Mouse (Mus musculus) kidney, postnatal 0 days (tissue): Measurements from ENCODE around the gene Sec23a. TPM values are rescaled to one million over a fixed set of nuclear protein-coding genes. Genes with fewer than 3 reads are reported as not detected.

ENCODE experiments used
- ATAC-seq: fragments of 200-750 bp; cut with Nextera tagmentation; replicated peaks from 2 replicates; pipeline ENCODE4 v1.8.0; 2017; ENCODE audit warnings: low read depth, moderate number of reproducible peaks, moderate TSS enrichment, moderate library complexity; ENCODE audit not compliant: low FRiP score
- DNase-seq: peaks from one replicate; pipeline ENCODE4 v3.0.0-alpha.2; 2016; ENCODE audit warnings: low spot score
- H3K27ac ChIP-seq: fragments of 300-500 bp; sonication (generic); 2 replicates; pipeline ENCODE4 v1.5.1; 2014; ENCODE audit warnings: mild to moderate bottlenecking
- H3K27me3 ChIP-seq: fragments of 300-500 bp; sonication (generic); 2 replicates; pipeline ENCODE4 v1.6.1; 2014; ENCODE audit warnings: low read length, mixed read lengths; ENCODE audit not compliant: insufficient read depth
- H3K36me3 ChIP-seq: fragments of 300-500 bp; sonication (generic); 2 replicates; pipeline ENCODE4 v1.6.1; 2014; ENCODE audit warnings: low read length, mixed read lengths; ENCODE audit not compliant: insufficient read depth
- H3K4me1 ChIP-seq: fragments of 300-500 bp; sonication (generic); replicated peaks from 2 replicates; pipeline ENCODE4 v1.6.1; 2014; ENCODE audit warnings: antibody characterized with exemption, low read length, mixed read lengths; ENCODE audit not compliant: insufficient read depth
- H3K4me2 ChIP-seq: fragments of 300-500 bp; sonication (generic); 2 replicates; pipeline ENCODE4 v1.6.1; 2014; ENCODE audit warnings: mild to moderate bottlenecking, low read length, moderate library complexity, mixed read lengths
- H3K4me3 ChIP-seq: fragments of 300-500 bp; sonication (generic); replicated peaks from 2 replicates; pipeline ENCODE4 v1.5.1; 2014; ENCODE audit warnings: low read depth, low read length
- H3K9ac ChIP-seq: fragments of 300-500 bp; sonication (generic); 2 replicates; pipeline ENCODE4 v1.6.1; 2014; ENCODE audit warnings: low read depth, low read length
- H3K9me3 ChIP-seq: fragments of 300-500 bp; sonication (generic); replicated peaks from 2 replicates; pipeline ENCODE4 v1.6.1; 2016; ENCODE audit warnings: low read length, inconsistent platforms, mixed read lengths
- CTCF ChIP-seq: IDR thresholded peaks from 2 replicates; pipeline ENCODE4 v1.5.1; 2016; ENCODE audit warnings: antibody characterized with exemption, low read depth, mild to moderate bottlenecking, moderate library complexity
- WGBS: fragments of 180-500 bp; shearing (Covaris S2); extraction: QIAGEN DNeasy Blood & Tissue Kit; methylation state at CpG from one replicate; pipeline ENCODE4 v1.1.7; 2014; 5-methylcytosine and 5-hydroxymethylcytosine counted together
- polyA plus RNA-seq: library from polyadenylated mRNA; unstranded; fragments of >200 nt; fragmentation: Nextera tagmentation; extraction: Ambion mirVana; gene quantifications from 2 replicates; pipeline ENCODE4 v1.2.1, GENCODE M21; 2015

Sec23a gene
- polyA plus RNA-seq, 1 experiment from 2014 or later, result 49.5 TPM

DNA sequence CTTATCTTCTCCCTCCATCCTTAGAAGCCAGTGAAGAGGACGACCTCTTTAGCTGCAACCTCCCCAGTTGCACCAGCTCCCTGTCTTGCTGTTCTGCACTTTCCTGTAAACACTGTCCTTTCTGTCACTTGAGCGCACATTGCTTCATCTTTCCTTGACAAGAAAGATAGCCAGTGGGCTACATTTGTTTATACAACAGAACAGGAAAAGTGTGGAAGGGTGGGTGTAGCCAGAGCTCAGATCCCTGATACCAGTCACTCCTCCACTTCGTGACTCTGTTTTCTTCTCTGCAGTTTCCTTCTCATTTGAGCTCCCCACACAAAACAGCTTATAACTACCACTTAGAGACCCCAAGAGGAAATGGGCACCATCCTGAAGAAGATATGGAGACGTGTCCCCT lies 77.2 kb downstream of the Sec23a start:
- no peak overlapping the region for H3K9ac ChIP-seq
- 17% methylated on average over 4 of the region's 4 CpGs for WGBS
- TF ChIP-seq CTCF, result no peak
- no peak for ATAC-seq
- H3K4me2 ChIP-seq, result no peak overlapping the region
- H3K4me1 ChIP-seq, result no peaks in the 10 kb centered on the region
- no peak overlapping the region for H3K4me3 ChIP-seq
- no peaks in the 10 kb centered on the region for H3K27me3 ChIP-seq
- H3K36me3 ChIP-seq, result no peaks in the 10 kb centered on the region
- peak; percentile 42 for DNase-seq
- H3K27ac ChIP-seq, result no peak overlapping the region
- no peaks in the 10 kb centered on the region for H3K9me3 ChIP-seq

DNA sequence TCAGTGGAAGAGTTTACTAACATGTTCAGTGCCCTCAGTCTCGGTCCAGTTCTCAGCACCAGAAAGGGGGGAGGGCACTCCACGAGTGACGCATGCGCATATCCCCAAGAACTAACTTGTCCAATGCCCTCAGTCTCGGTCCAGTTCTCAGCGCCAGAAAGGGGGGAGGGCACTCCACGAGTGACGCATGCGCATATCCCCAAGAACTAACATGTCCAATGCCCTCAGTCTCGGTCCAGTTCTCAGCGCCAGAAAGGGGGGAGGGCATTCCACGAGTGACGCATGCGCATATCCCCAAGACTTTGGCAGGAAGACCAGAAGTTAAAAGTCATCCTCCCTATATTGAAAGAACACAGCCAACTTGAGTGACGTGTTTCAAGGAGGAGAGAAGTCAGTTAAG lies 86.8 kb downstream of the Sec23a start:
- Histone ChIP-seq H3K4me2 (no peak overlapping the region), H3K9ac (no peak overlapping the region), H3K27ac (no peak overlapping the region), H3K27me3 (no peaks in the 10 kb centered on the region), H3K9me3 (no peaks in the 10 kb centered on the region), H3K4me1 (no peaks in the 10 kb centered on the region), H3K4me3 (no peak overlapping the region), H3K36me3 (no peaks in the 10 kb centered on the region)
- ATAC-seq (no peak), DNase-seq (no peak)
- WGBS, result 88% methylated on average over 15 of the region's 15 CpGs
- TF ChIP-seq CTCF, result no peak

DNA sequence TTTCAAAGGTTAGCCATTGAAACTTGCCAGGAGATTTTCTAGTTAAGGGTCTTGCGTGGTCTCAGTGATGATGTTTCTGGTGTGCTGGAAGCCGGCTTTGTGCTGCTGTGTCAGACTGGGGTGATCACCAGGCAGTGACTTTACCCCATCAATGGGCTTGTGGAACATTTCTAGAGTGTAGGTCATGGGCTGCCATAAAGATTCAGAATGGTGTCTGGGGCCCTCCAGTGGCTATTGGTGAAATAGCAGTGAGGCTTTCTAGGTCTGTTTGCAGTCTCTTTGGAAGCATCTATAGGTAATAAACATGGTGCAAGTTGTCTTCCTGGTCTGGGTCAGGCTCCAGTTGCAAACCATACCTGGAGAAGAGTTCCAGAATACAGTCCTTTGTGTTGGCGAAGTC lies 87.8 kb downstream of the Sec23a start:
- peak; percentile 17; the same call in 1 of the 2 replicates for ATAC-seq
- H3K9me3 ChIP-seq, result no peaks in the 10 kb centered on the region
- no peak overlapping the region for H3K4me3 ChIP-seq
- no peak overlapping the region for H3K9ac ChIP-seq
- WGBS, result 75% methylated on average over 3 of the region's 3 CpGs
- TF ChIP-seq CTCF, result peak; percentile 75
- no peaks in the 10 kb centered on the region for H3K36me3 ChIP-seq
- no peak overlapping the region for H3K27ac ChIP-seq
- peak; percentile 53 for DNase-seq
- H3K4me2 ChIP-seq, result no peak overlapping the region
- no peaks in the 10 kb centered on the region for H3K4me1 ChIP-seq
- no peaks in the 10 kb centered on the region for H3K27me3 ChIP-seq

DNA sequence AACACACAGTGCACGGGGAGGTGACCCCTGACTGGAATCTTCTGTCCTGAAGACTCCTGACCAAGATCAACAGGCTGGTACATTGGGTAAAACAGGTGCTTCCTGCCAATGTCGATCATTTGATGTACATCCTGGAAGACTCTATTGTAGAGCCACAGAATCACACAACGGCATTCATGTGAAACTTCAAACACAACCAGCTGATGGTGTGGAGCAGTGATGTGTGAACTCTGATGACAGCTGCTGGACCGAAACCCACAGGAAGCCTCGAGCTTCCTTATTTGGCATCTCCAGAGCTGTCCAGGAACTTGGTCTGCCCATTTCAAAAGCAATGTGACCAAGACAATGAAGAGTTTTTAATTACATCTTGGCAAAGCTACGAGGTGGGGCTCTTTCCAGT lies 91.0 kb downstream of the Sec23a start:
- 56% methylated on average over 6 of the region's 6 CpGs for WGBS
- no peak for TF ChIP-seq CTCF
- DNase-seq, result no peak
- Histone ChIP-seq H3K9me3 (no peaks in the 10 kb centered on the region), H3K4me1 (no peaks in the 10 kb centered on the region), H3K4me2 (no peak overlapping the region), H3K36me3 (no peaks in the 10 kb centered on the region), H3K4me3 (no peak overlapping the region), H3K9ac (no peak overlapping the region), H3K27ac (no peak overlapping the region), H3K27me3 (no peaks in the 10 kb centered on the region)
- ATAC-seq, result 0 out of 2 replicates have a peak, but pooled peaks have one; percentile 43

DNA sequence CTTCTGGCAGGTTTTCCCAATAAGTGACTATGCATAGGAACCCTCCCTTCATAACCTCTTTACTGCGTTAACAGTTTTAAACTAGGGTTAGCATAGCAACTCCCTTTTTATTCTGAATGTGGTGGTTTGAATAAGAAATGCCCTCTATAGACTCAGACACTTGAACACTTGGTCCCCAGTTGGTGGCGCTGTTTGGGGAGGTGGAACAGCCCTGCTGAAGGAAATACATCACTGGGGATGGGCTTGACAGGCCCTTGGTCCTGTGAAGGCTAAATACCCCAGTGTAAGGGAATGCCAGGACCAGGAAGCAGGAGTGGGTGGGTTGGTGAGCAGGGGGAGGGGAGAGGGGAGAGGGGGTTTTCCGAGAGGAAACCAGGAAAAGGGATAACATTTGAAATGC lies 92.3 kb downstream of the Sec23a start:
- Histone ChIP-seq H3K27me3 (no peaks in the 10 kb centered on the region), H3K4me1 (no peaks in the 10 kb centered on the region), H3K4me2 (no peak overlapping the region), H3K9ac (no peak overlapping the region), H3K36me3 (no peaks in the 10 kb centered on the region), H3K4me3 (no peak overlapping the region), H3K9me3 (no peaks in the 10 kb centered on the region), H3K27ac (no peak overlapping the region)
- TF ChIP-seq CTCF, result 0 out of 2 replicates have a peak, but pooled peaks have one; percentile 5
- no peak for ATAC-seq
- DNase-seq, result no peak
- 65% methylated on average over 3 of the region's 3 CpGs for WGBS

DNA sequence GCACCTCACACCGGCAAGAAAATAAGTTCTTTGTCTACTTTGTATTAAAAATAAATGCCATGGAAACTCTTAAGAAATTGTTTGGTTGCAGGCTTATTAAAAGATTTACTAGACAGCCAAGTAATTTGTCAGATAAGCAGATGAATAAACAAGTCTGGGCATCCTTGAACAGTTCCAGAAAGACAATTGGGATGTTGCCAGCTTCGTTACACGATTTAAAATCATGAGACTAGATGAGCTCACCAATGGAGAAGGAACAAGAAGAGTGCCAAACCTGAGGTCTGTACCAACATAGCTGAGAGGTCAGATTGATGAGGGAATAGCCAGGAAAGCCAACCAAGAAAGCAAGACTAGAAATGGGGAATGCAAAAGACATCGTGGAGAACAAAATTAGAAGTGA lies 102.0 kb downstream of the Sec23a start:
- H3K36me3 ChIP-seq, result no peaks in the 10 kb centered on the region
- no peak for ATAC-seq
- WGBS, result 86% methylated on average over 4 of the region's 4 CpGs
- no peak overlapping the region for H3K27ac ChIP-seq
- H3K27me3 ChIP-seq, result no peaks in the 10 kb centered on the region
- TF ChIP-seq CTCF, result no peak
- DNase-seq, result no peak
- H3K9me3 ChIP-seq, result no peaks in the 10 kb centered on the region
- no peaks in the 10 kb centered on the region for H3K4me1 ChIP-seq
- no peak overlapping the region for H3K4me3 ChIP-seq
- H3K9ac ChIP-seq, result no peak overlapping the region
- H3K4me2 ChIP-seq, result no peak overlapping the region

Other genes with a start within 250 kb of the Sec23a start
- gene Gemin2, start 1.4 kb upstream of the Sec23a start, polyA plus RNA-seq, result 20.1 and 23.5 TPM in 2 replicates
- 105 and 117 TPM in 2 replicates for gene Trappc6b, start 49.5 kb upstream of the Sec23a start, polyA plus RNA-seq
- gene Pnn, start 54.9 kb upstream of the Sec23a start, polyA plus RNA-seq, result 64.6 and 67.3 TPM in 2 replicates
- gene Mia2, start 83.8 kb upstream of the Sec23a start, polyA plus RNA-seq, result 85.5 and 91.6 TPM in 2 replicates
- 9.1 and 12.7 TPM in 2 replicates for gene Fbxo33, start 207.7 kb upstream of the Sec23a start, polyA plus RNA-seq